Mouse (Mus musculus) liver, adult 2 months (tissue): ENCODE results near the gene Gm7137.
"Not testable (repeated sequence)": the region's sequence is repeated elsewhere in the genome, so short reads cannot be mapped to it uniquely, and the experiment has no call there.

Experiments used
- CTCF ChIP-seq: fragments of 200-500 bp; IDR thresholded peaks from 2 replicates; pipeline ENCODE4 v1.5.1; 2011; ENCODE audit warnings: low read depth, low read length, control low read depth
- POLR2A ChIP-seq: fragments of 200-500 bp; IDR thresholded peaks from 2 replicates; pipeline ENCODE4 v1.6.1; 2011; ENCODE audit warnings: low read length, control low read depth; ENCODE audit not compliant: insufficient read depth; ENCODE audit errors: extremely low read depth

- TF ChIP-seq CTCF, POLR2A: not testable (repeated sequence)
Observed at GRCm38 (mm10) chr10:77787876-77788275, at the start of gene Gm7137.
